Mouse (Mus musculus) embryonic facial prominence, embryonic 14.5 days (tissue): ENCODE results near the gene Vmn1r71. TPM values are rescaled to one million over a fixed set of nuclear protein-coding genes. Genes with fewer than 3 reads are reported as not detected.
"Not testable (repeated sequence)": the region's sequence is repeated elsewhere in the genome, so short reads cannot be mapped to it uniquely, and the experiment has no call there.

Experiments
- ATAC-seq: fragments of 200-750 bp; cut with Nextera tagmentation; 2 replicates; pipeline ENCODE4 v1.8.0; 2017; ENCODE audit warnings: low read depth, moderate number of reproducible peaks, moderate TSS enrichment
- DNase-seq: peaks from one replicate; pipeline ENCODE4 v3.0.0-alpha.2; 2015; ENCODE audit warnings: low spot score
- H3K27ac ChIP-seq: fragments of 300-500 bp; sonication (generic); replicated peaks from 2 replicates; pipeline ENCODE4 v1.5.1; 2014; ENCODE audit warnings: low read depth, mild to moderate bottlenecking, low read length, moderate library complexity
- H3K27me3 ChIP-seq: fragments of 300-500 bp; sonication (generic); replicated peaks from 2 replicates; pipeline ENCODE4 v1.6.1; 2014; ENCODE audit warnings: low read length; ENCODE audit not compliant: control insufficient read depth, insufficient read depth
- H3K36me3 ChIP-seq: fragments of 300-500 bp; sonication (generic); 2 replicates; pipeline ENCODE4 v1.6.1; 2014; ENCODE audit warnings: low read length, mixed read lengths; ENCODE audit not compliant: control insufficient read depth, insufficient read depth
- H3K4me1 ChIP-seq: fragments of 300-500 bp; sonication (generic); 2 replicates; pipeline ENCODE4 v1.6.1; 2014; ENCODE audit warnings: antibody characterized with exemption, low read length; ENCODE audit not compliant: control insufficient read depth, insufficient read depth
- H3K4me2 ChIP-seq: fragments of 300-500 bp; sonication (generic); 2 replicates; pipeline ENCODE4 v1.6.1; 2014; ENCODE audit warnings: low read depth, mild to moderate bottlenecking, low read length, moderate library complexity, mixed read lengths
- H3K4me3 ChIP-seq: fragments of 300-500 bp; sonication (generic); 2 replicates; pipeline ENCODE4 v1.5.1; 2014; ENCODE audit warnings: low read depth, mild to moderate bottlenecking, low read length
- H3K9ac ChIP-seq: fragments of 300-500 bp; sonication (generic); 2 replicates; pipeline ENCODE4 v1.6.1; 2014; ENCODE audit warnings: low read depth, mild to moderate bottlenecking, low read length, moderate library complexity, mixed read lengths
- H3K9me3 ChIP-seq: fragments of 300-500 bp; sonication (generic); 2 replicates; pipeline ENCODE4 v1.6.1; 2016; ENCODE audit warnings: low read length; ENCODE audit not compliant: control insufficient read depth
- polyA plus RNA-seq: library from polyadenylated mRNA; unstranded; fragments of >200 nt; fragmentation: Nextera tagmentation; extraction: Ambion mirVana; gene quantifications from 2 replicates; pipeline ENCODE4 v1.2.1, GENCODE M21; 2014

The Vmn1r71 gene
- 0.06 TPM in 1 of 2 replicates, not detected in the other for polyA plus RNA-seq

GRCm38 (mm10) chr7:10754264-10754663, at the start of gene Vmn1r71:
TSS of gene Vmn1r71 (minus strand) at chr7:10754364.
- no peak for ATAC-seq
- H3K4me1 ChIP-seq, result no peaks in the 10 kb centered on the region
- no peak within 1 kb of the TSS for H3K9ac ChIP-seq
- no peak within 1 kb of the TSS for H3K4me2 ChIP-seq
- no peaks in the 10 kb centered on the region for H3K27me3 ChIP-seq
- no peaks in the 10 kb centered on the region for H3K36me3 ChIP-seq
- no peak within 1 kb of the TSS for H3K4me3 ChIP-seq
- no peak within 1 kb of the TSS for H3K27ac ChIP-seq
- H3K9me3 ChIP-seq, result peaks cover 18% of the 10 kb centered on the region
- no peak for DNase-seq

- not testable (repeated sequence) for H3K4me2 ChIP-seq, ATAC-seq
Measured at GRCm38 (mm10) chr7:10757551-10757950, 3.4 kb upstream of the Vmn1r71 start.

More at GRCm38 (mm10) chr7:10757551-10757950, 3.4 kb upstream of the Vmn1r71 start:
- H3K36me3 ChIP-seq, H3K9ac ChIP-seq, H3K27ac ChIP-seq, H3K27me3 ChIP-seq, H3K4me1 ChIP-seq, DNase-seq, H3K4me3 ChIP-seq: not testable (repeated sequence)
- peaks cover 18% of the 10 kb centered on the region for H3K9me3 ChIP-seq

Other genes with a start within 250 kb of the Vmn1r71 start
- not detected in 2 replicates for gene Vmn1r68, start 195.9 kb downstream of the Vmn1r71 start, polyA plus RNA-seq
- not detected in 2 replicates for gene Vmn1r69, start 140.7 kb downstream of the Vmn1r71 start, polyA plus RNA-seq
- gene Vmn1r70, start 122.8 kb downstream of the Vmn1r71 start, polyA plus RNA-seq, result not detected in 2 replicates
- gene Nlrp4b, start 66.6 kb downstream of the Vmn1r71 start, polyA plus RNA-seq, result not detected in 2 replicates
- not detected in 2 replicates for gene Zscan4b, start 150.7 kb upstream of the Vmn1r71 start, polyA plus RNA-seq